In genomic region chr14:61665815-61666214, GRCm38 (mm10) we compare ENCODE assay signal across 16 mouse cellular contexts. TPM values are rescaled to one million over a fixed set of nuclear protein-coding genes. Genes with fewer than 3 reads are reported as not detected.
"Had no signal": no experiment of that assay in that cellular context is flagged by ENCODE, and none has a peak within 500 bp of the region (broad histone marks: within the 10 kb centered on the region; RNA-seq: fewer than 3 reads in every experiment).

No protein-coding gene starts in this region.

- DNase-seq: kidney, adult 11 months; kidney, adult 8-10 months; kidney, postnatal 14 days; kidney, postnatal 4 days; liver, embryonic 13.5 days; lung, adult 2 months; retina, postnatal 1 day; right cerebral cortex, postnatal 25 days; spleen, adult 18-20 months; thymus, adult 18-20 months; thymus, postnatal 36 days had no signal

- H3K36me3 ChIP-seq: midbrain, embryonic 10.5 days; midbrain, embryonic 13.5 days had no signal

- ATAC-seq: midbrain, embryonic 13.5 days; midbrain, embryonic 16.5 days had no signal

- H3K4me1 ChIP-seq: midbrain, embryonic 10.5 days; midbrain, embryonic 13.5 days had no signal

- H3K4me2 ChIP-seq: liver, embryonic 13.5 days; midbrain, embryonic 13.5 days had no signal

- H3K27ac ChIP-seq: liver, embryonic 13.5 days; midbrain, embryonic 10.5 days; midbrain, embryonic 13.5 days had no signal

- H3K27me3 ChIP-seq: liver, embryonic 13.5 days; megakaryocyte, embryonic 14.5 days; midbrain, embryonic 13.5 days had no signal

- H3K9me3 ChIP-seq: liver, embryonic 13.5 days; megakaryocyte, embryonic 14.5 days; midbrain, embryonic 10.5 days; midbrain, embryonic 13.5 days had no signal

- H3K9ac ChIP-seq: liver, embryonic 13.5 days; midbrain, embryonic 13.5 days had no signal

- H3K4me3 ChIP-seq: liver, embryonic 13.5 days; megakaryocyte, embryonic 14.5 days; midbrain, embryonic 10.5 days; midbrain, embryonic 13.5 days had no signal

RNA-seq across cellular contexts. Expression of gene Kcnrg, which starts 58.6 kb away (rescaled TPM):
- total RNA-seq: liver, adult 2 months had no signal
- polyA plus RNA-seq: liver, adult 2 months had no signal
